Mouse (Mus musculus): ENCODE data around the gene Syt2. TPM values are rescaled to one million over a fixed set of nuclear protein-coding genes. Genes with fewer than 3 reads are reported as not detected.

The Syt2 gene
- total RNA-seq, 2 experiments from 2014 or later, result 21.2 to 21.9 TPM

DNA sequence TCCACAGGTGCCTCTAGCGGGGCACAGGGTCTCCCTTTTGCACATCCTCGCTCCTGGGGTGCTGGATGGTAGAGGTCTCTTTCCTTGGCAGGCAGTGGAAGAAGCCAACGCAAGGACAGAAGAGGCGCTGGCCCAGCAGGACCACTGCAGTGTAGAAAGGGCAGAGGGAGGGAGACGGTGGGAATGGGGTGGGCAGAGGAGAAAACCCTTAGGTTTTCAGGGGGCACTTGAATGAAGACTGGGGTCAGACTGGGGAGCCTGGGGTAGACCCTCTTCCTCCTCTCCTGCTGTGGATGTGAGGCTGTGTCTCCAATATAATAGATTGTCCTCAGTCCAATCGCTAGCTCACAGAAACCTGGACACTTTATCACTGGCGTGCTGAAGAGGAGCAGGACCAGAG, 1.1 kb downstream of the Syt2 start:
- no peak for DNase-seq (ENCODE audit: low spot score in 2 of 2)

DNA sequence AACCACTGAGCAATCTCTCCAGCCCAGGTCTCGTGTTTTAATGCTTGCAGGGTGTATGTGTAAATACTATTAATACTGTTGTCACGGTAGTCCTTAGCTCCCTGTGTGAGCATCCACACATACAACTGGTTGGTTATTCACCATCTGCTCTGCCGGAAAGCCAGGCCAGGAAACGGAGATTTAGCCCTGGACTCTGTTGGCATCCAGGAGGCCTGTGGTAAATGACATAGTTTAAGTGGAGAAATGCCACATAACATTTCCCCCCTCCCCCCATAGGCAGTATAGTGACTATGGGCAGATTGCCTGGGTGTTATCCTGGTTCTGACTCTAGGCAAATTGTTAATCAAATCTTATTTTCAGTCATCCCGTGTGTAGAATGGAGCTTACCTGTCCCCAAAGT, 4.3 kb downstream of the Syt2 start:
- DNase-seq (ENCODE audit: low spot score in 2 of 2), result no peak

GRCm38 (mm10) chr1:134651268-134651850, 4.9 kb downstream of the Syt2 start:
- DNase-seq (ENCODE audit: low spot score in 2 of 2), result peak; percentile 32 to 71

GRCm38 (mm10) chr1:134651851-134652398, 5.4 kb downstream of the Syt2 start:
- no peak for DNase-seq (ENCODE audit: low spot score in 2 of 2)

DNA sequence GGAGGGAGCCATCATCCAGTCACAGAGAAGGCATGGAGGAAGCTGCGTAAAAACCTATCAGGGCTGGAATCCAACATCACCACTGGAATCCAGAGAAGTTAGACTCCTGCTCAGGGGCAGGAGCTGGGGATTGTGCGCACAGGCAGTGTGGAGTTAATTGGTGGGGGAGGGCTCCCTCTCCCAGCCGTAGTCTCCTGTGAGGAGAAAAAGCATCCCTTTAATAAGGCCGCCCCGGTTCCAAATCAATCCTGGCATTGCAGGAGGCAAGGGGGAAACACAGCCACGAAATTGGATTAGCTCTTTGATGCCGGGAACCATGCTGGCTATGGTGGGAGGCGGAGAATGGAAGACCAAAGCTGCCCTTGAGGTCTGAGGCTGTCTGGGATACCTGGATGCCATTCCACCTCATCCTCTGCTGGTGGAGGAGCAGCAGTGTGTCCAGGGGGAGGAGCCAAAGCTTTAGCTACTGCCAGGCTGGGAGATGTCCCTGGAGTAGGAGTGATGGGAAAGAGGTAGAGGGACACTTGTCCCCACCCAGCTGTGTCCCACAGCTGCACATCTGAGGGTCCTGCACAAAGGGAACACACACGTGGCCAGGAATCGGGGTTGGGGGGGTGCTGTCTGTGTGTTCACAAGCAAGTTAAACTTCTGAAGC, 7.3 kb downstream of the Syt2 start:
- DNase-seq (ENCODE audit: low spot score in 2 of 2), result no peak

DNA sequence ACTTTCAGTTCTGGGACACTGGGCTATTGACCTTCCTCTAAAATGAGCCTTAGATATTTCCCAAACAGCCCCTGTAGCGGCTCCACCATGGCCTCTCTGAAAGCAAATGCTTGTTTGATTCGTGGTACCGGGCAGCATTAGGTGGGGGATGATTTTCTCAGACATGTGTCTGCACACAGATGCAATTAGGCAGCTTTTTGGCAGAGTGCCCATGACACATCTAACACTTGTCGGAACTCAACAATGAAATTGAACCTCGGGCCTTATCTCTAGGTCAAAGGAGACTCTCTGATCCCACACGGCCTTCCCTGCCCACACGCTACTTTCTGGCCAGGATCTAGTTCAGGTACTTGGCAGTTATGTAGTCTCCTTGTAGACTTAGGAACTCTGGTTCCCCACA, 12.4 kb downstream of the Syt2 start:
- no peak for DNase-seq (ENCODE audit: low spot score in 2 of 2)

GRCm38 (mm10) chr1:134660163-134660562, 13.7 kb downstream of the Syt2 start:
- no peak for DNase-seq (ENCODE audit: low spot score in 2 of 2)

GRCm38 (mm10) chr1:134671234-134672070, 25.0 kb downstream of the Syt2 start:
- DNase-seq (ENCODE audit: low spot score in 2 of 2), result no peak

- no peak for DNase-seq (ENCODE audit: low spot score in 2 of 2)
Measured at GRCm38 (mm10) chr1:134674312-134674711, 27.8 kb downstream of the Syt2 start.

DNA sequence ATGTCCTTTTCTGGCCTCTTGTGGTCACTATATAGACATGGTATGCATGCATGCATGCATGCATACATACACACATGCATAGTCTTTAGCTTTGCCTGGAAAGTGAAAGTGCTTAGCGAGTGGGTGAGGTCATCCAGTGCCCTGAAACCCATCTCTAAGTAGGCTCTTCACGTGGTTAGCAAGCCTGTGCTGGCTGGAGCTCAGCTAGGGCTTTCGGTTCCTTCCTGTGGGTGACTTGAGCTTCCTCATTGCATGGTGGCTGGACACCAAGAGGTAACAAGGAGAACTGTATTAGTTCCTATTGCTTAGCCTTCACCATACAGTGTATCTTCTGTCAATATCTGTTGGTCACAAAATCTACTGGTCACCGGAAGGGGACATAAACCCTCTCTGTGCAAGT, 33.0 kb downstream of the Syt2 start:
- no peak for DNase-seq (ENCODE audit: low spot score in 2 of 2)

- no peak for DNase-seq (ENCODE audit: low spot score in 2 of 2)
Measured at GRCm38 (mm10) chr1:134680617-134681016, 34.1 kb downstream of the Syt2 start.

- no peak for DNase-seq (ENCODE audit: low spot score in 2 of 2)
Measured at GRCm38 (mm10) chr1:134682460-134682859, 36.0 kb downstream of the Syt2 start.

- no peak for DNase-seq (ENCODE audit: low spot score in 2 of 2)
Measured at GRCm38 (mm10) chr1:134686834-134687421, 40.5 kb downstream of the Syt2 start.

DNA sequence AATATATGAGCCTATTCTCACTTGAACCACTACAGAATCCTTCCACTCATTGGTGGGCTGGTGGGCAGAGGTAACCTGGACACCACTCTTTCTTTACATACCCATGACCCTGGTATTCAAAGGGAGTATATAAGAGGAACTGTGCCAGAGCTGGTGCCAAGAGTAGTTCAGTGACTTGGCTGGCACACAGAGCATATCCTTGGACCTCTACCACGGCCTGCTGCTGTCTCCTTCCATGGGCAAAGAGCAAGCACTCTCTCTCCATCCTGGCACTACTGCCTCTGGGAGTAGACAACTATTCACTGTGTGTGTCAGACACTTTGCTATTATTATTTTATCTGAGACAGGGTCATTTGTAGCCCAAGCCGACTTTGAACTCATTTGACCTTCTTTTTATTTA, 49.8 kb downstream of the Syt2 start:
- DNase-seq (ENCODE audit: low spot score in 2 of 2), result no peak

DNA sequence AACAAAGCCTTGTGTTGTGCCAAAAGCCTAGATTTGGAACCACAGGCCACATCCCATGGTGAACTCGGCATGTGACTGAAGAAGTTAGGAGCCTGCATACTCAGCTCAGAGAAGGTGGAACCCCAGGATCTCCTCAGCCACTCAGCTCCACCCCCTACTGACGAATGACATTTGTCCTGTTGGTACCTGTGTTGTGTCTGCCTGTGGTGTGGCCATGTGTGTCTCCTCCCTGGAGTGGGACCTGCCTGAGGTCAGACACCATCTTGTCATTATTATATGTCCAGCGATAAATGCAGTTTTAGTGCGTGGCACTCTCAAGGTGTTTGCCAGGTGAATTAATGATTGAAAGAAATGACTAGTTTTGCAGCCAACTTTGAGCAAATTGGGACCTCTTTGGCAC, 50.6 kb downstream of the Syt2 start:
- no peak for DNase-seq (ENCODE audit: low spot score in 2 of 2)

DNA sequence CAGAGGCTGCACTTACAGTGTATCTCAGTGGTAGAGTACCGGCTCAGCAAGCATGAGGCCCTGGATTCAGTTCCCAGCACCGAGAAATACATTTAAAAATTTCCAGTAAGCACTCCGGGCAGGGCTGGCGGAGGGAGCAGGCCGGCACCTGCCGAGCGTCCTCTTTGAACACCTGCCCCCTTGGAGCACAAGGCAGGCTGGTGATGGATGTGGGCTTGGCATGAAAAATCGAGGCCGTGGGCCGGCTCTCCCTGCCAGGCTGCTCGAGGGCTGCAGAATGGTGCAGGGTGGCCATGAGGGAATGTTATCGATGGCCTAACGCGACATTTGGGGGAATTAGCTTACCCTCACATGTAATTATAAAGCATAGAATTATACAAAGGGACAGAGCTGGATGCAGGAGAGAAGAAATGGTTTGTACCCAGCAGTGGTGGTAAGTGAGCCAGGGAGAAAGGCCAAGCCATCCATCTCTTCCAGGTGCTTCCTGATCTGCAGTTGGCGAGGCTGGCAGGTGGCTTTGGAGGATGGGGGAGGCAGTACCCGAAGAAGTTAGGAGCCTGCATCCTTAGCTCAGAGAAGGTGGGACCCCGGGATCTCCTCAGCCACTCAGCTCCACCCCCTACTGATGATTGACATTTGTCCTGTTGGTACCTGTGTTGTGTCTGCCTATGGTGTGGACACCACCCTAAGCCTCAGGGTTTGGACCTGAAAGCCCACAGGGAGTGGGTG, 51.2 kb downstream of the Syt2 start:
- DNase-seq (ENCODE audit: low spot score in 2 of 2), result no peak

DNA sequence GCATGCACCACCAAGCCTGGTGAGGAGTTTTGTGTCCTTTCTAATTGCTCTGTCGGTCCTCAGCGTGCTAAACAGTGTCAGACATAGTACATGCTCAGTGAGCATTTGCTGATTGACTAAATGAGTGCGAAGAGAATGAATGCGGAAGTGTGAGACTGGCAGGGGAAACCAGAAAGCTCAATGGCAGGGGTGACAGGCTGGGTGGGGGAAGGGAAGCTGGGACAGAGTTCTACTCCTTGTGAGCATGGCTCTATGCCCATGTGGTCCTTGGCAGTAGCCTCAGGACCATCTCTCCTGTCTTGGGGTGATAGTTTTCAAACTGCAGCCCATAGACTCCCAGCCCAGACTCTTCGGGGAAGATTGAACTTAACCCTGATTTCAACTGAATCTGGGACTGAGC, 52.0 kb downstream of the Syt2 start:
- no peak for DNase-seq (ENCODE audit: low spot score in 2 of 2)

GRCm38 (mm10) chr1:134699390-134699789, 52.9 kb downstream of the Syt2 start:
- DNase-seq (ENCODE audit: low spot score in 2 of 2), result no peak

- no peak for DNase-seq (ENCODE audit: low spot score in 2 of 2)
Measured at GRCm38 (mm10) chr1:134700151-134700550, 53.7 kb downstream of the Syt2 start.

DNA sequence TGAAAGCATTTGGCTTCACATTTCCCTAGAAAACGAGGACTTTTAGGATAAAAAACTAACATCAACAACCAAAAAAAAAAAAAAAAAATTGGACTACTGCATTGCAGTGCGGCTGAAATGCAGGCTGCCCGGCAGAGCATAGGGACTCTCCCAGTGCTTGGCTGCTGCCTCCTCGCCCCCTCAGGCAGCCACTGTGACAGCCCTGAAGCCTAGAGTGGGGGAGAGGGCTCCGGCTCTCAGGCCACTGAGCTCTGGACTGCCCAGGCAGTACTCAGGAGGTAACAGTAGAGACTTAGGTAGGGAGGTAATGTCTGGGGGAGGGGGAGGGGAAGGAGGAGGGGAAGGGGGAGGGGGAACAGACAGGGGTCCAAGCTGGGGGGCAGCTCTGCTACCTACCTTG, 54.2 kb downstream of the Syt2 start:
- no peak for DNase-seq (ENCODE audit: low spot score in 2 of 2)

DNA sequence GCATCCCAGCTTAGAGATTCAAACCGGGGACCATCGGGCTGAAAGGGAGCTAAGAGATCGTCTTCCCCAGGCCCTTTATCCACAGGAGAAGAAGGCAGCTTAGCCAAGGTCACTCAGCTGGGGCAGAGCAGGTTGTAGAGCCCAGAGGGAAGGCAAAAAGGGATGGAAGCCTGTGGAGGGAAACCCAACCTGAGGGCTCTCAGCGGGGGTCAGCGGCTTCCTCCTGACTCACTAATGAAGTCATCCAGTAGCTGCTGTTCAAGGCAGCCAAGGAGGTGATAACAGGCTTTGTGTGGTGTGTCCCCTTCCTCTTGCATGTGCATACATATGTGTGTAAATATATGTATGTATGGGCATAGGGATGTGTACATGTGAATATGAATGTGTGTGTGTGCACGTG, 54.7 kb downstream of the Syt2 start:
- no peak for DNase-seq (ENCODE audit: low spot score in 2 of 2)
